Mouse (Mus musculus) E14TG2a.4 (cell line): ENCODE data around the gene Phf14.

Source experiments
- H3K27me3 ChIP-seq: 2 replicates; pipeline ENCODE4 v1.6.1; 2014; ENCODE audit warnings: low read length, control low read depth; ENCODE audit not compliant: insufficient read depth
- H3K36me3 ChIP-seq: 2 replicates; pipeline ENCODE4 v1.6.1; 2014; ENCODE audit warnings: low read length, control low read depth; ENCODE audit not compliant: insufficient read depth
- H3K4me1 ChIP-seq: replicated peaks from 2 replicates; pipeline ENCODE4 v1.6.1; 2014; ENCODE audit warnings: low read depth, low read length, control low read depth
- H3K4me3 ChIP-seq: replicated peaks from 2 replicates; pipeline ENCODE4 v1.5.1; 2014; ENCODE audit warnings: mild to moderate bottlenecking, low read length
- H3K9me3 ChIP-seq: 2 replicates; pipeline ENCODE4 v1.6.1; 2014; ENCODE audit warnings: low read length, control low read depth
- CTCF ChIP-seq: conservative IDR thresholded peaks from 2 replicates; pipeline ENCODE4 v1.5.1; 2014; ENCODE audit warnings: low read length
- NANOG ChIP-seq: IDR thresholded peaks from 2 replicates; pipeline ENCODE4 v1.6.1; 2014; ENCODE audit warnings: borderline replicate concordance, low read length, mixed read lengths
- POU5F1 ChIP-seq: IDR thresholded peaks from 2 replicates; pipeline ENCODE4 v1.6.1; 2014; ENCODE audit warnings: low read length, borderline replicate concordance

Gene Phf14

DNA sequence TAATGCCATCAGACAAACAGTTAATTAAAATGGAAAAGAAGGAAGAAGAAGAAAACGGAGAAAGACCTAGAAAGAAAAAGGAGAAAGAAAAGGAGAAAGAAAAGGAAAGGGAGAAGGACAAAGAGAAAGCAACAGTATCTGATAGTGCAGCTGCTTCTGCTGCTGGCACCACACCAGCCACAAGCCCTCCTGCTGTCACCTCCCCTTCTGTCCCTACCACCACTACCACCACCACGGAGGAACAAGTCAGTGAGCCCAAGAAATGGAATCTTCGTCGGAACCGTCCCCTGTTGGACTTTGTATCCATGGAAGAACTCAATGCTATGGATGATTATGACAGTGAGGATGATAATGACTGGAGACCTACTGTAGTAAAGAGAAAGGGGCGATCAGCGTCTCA is 25.8 kb downstream of the Phf14 start:
- H3K27me3 ChIP-seq, result no peaks in the 10 kb centered on the region
- H3K4me3 ChIP-seq, result no peak overlapping the region
- no peaks in the 10 kb centered on the region for H3K9me3 ChIP-seq
- no peak for TF ChIP-seq CTCF
- no peak for TF ChIP-seq NANOG
- no peak for TF ChIP-seq POU5F1
- no peaks in the 10 kb centered on the region; the same call in 1 of the 2 replicates for H3K4me1 ChIP-seq
- peaks cover 5% of the 10 kb centered on the region; the same call in 1 of the 2 replicates for H3K36me3 ChIP-seq

GRCm38 (mm10) chr6:11940895-11941294 is 33.3 kb downstream of the Phf14 start:
- TF ChIP-seq NANOG (no peak), POU5F1 (no peak), CTCF (no peak)
- Histone ChIP-seq H3K4me1 (peaks cover 3% of the 10 kb centered on the region; the same call in 1 of the 2 replicates), H3K27me3 (no peaks in the 10 kb centered on the region), H3K4me3 (no peak overlapping the region), H3K9me3 (no peaks in the 10 kb centered on the region), H3K36me3 (peaks cover 20% of the 10 kb centered on the region)

- no peak for TF ChIP-seq NANOG
- TF ChIP-seq POU5F1, result no peak
- no peak for TF ChIP-seq CTCF
- peaks cover 22% of the 10 kb centered on the region for H3K36me3 ChIP-seq
- peaks cover 3% of the 10 kb centered on the region; the same call in 1 of the 2 replicates for H3K4me1 ChIP-seq
- H3K9me3 ChIP-seq, result no peaks in the 10 kb centered on the region
- no peak overlapping the region for H3K4me3 ChIP-seq
- no peaks in the 10 kb centered on the region for H3K27me3 ChIP-seq
Measured at GRCm38 (mm10) chr6:11942089-11942488, 34.5 kb downstream of the Phf14 start.

DNA sequence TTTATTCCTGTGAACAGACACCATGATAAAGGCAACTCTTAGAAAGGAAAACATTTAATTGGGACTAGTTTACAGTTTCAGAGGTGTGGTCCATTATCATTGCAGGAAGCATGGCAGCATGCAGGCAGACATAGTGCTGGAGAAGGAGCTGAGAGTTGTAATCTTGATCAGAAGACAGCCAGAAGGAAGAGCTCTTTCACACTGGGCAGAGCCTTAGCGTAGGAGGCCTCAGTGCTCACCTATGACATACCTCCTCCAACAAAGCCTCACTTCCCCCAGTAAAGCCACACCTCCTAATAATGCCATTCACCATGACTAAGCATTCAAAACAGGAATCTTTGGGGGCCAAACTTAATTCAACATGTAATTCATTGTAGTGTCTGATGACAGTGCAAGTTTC is 40.5 kb downstream of the Phf14 start:
- no peaks in the 10 kb centered on the region for H3K9me3 ChIP-seq
- TF ChIP-seq NANOG (no peak), POU5F1 (no peak), CTCF (no peak)
- H3K36me3 ChIP-seq, result peaks cover 16% of the 10 kb centered on the region
- H3K4me1 ChIP-seq, result peaks cover 11% of the 10 kb centered on the region
- no peak overlapping the region for H3K4me3 ChIP-seq
- H3K27me3 ChIP-seq, result no peaks in the 10 kb centered on the region

GRCm38 (mm10) chr6:11960172-11960571 is 52.6 kb downstream of the Phf14 start:
- Histone ChIP-seq H3K36me3 (peaks cover 5% of the 10 kb centered on the region; the same call in 1 of the 2 replicates), H3K4me1 (no peaks in the 10 kb centered on the region), H3K4me3 (no peak overlapping the region), H3K27me3 (no peaks in the 10 kb centered on the region), H3K9me3 (no peaks in the 10 kb centered on the region)
- TF ChIP-seq CTCF (no peak), NANOG (no peak), POU5F1 (no peak)

DNA sequence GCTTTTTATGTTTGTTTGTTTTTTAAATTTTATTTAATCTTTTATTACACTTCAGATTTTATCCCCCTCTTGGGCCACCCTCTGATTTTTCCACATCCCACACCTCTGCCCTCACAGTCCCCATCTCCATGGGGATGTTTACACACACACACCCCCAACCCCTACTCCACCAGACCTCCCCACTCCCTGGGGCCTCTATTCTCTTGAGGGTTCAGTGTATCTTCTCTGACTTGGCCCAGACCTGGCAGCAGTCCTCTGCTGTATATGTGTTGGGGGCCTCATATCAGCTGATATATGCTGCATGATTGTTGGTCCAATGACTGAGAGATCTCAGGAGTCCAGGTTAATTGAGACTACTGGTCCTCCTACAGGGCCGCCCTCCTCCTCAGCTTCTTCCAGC is 86.2 kb downstream of the Phf14 start:
- peaks cover 3% of the 10 kb centered on the region; the same call in 1 of the 2 replicates for H3K9me3 ChIP-seq
- H3K27me3 ChIP-seq, result no peaks in the 10 kb centered on the region
- H3K36me3 ChIP-seq, result peaks cover 26% of the 10 kb centered on the region
- H3K4me3 ChIP-seq, result no peak overlapping the region
- no peak for TF ChIP-seq NANOG
- no peak for TF ChIP-seq CTCF
- TF ChIP-seq POU5F1, result no peak
- H3K4me1 ChIP-seq, result peaks cover 5% of the 10 kb centered on the region; the same call in 1 of the 2 replicates

DNA sequence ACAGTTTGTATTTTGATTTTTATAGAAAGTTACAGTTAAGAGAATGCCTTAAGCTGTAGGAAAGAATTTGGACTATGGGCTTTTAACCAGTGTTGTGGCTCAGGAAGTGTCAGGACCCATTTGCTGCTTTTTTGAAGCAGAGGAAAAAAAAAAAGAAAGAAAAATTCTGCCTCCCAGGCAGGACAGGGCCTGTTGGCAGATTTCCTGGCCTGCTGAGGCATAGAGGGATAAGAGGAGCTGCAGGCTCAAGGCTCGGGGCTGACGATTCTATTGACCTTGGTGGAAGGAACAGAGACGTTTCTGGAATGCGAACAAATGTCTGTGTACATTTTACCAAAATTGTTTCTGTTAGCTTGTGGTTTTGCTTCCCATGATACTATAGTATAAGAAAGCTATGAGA is 91.0 kb downstream of the Phf14 start:
- no peak for TF ChIP-seq POU5F1
- no peak for TF ChIP-seq NANOG
- TF ChIP-seq CTCF, result no peak
- peaks cover 3% of the 10 kb centered on the region; the same call in 1 of the 2 replicates for H3K9me3 ChIP-seq
- peaks cover 22% of the 10 kb centered on the region for H3K36me3 ChIP-seq
- no peaks in the 10 kb centered on the region for H3K27me3 ChIP-seq
- no peak overlapping the region for H3K4me3 ChIP-seq
- peaks cover 5% of the 10 kb centered on the region; the same call in 1 of the 2 replicates for H3K4me1 ChIP-seq

DNA sequence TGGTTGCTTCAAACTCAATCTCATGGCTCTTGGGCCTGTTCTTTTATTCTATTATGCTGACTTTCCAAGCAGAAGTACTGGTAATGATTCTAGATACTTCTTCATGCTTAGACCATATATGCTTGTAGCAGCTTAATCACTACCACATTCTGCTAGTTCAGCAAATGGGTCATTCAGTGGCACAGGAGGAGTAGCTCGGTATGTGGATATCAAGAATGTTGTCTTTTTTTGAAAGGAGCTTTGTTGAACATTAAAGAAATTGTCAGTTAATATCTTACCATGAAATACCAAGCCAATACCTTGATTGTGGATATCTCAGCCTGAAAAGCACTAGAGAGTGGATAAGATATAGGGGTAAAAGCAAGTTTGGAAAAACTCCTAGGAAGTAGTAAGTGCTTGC is 91.9 kb downstream of the Phf14 start:
- H3K4me1 ChIP-seq, result peaks cover 5% of the 10 kb centered on the region; the same call in 1 of the 2 replicates
- no peak overlapping the region for H3K4me3 ChIP-seq
- peaks cover 18% of the 10 kb centered on the region for H3K36me3 ChIP-seq
- no peaks in the 10 kb centered on the region for H3K27me3 ChIP-seq
- peaks cover 3% of the 10 kb centered on the region; the same call in 1 of the 2 replicates for H3K9me3 ChIP-seq
- TF ChIP-seq POU5F1 (no peak), CTCF (no peak), NANOG (no peak)

GRCm38 (mm10) chr6:12005455-12005854 is 97.8 kb downstream of the Phf14 start:
- Histone ChIP-seq H3K4me1 (no peaks in the 10 kb centered on the region), H3K4me3 (no peak overlapping the region), H3K27me3 (no peaks in the 10 kb centered on the region), H3K36me3 (no peaks in the 10 kb centered on the region; the same call in 1 of the 2 replicates), H3K9me3 (no peaks in the 10 kb centered on the region)
- no peak for TF ChIP-seq CTCF
- TF ChIP-seq POU5F1, result no peak
- no peak for TF ChIP-seq NANOG
